Mouse (Mus musculus): ENCODE data around the gene Fam104a. TPM values are rescaled to one million over a fixed set of nuclear protein-coding genes. Genes with fewer than 3 reads are reported as not detected.

The Fam104a gene
- polyA plus RNA-seq, 1 experiment from 2014 or later: 52.0 TPM

GRCm38 (mm10) chr11:113676847-113677246 lies 7.1 kb downstream of the Fam104a start:
- H3K36me3 ChIP-seq (ENCODE audit: insufficient read depth): peaks cover 54% of the 10 kb centered on the region
- WGBS: 80% methylated on average over 2 of the region's 2 CpGs
- H3K27me3 ChIP-seq (ENCODE audit: insufficient read depth, low read length): no peaks in the 10 kb centered on the region
- DNase-seq (no peak), ATAC-seq (ENCODE audit: insufficient read depth) (no peak)
- peaks cover 4% of the 10 kb centered on the region; the same call in 1 of the 2 replicates for H3K4me1 ChIP-seq (ENCODE audit: insufficient read depth)
- no peak overlapping the region for H3K27ac ChIP-seq (ENCODE audit: low read depth)
- H3K9me3 ChIP-seq (ENCODE audit: low read depth, low read length): no peaks in the 10 kb centered on the region
- no peak for TF ChIP-seq CTCF (IDR thresholded peaks at IDR 0.05; ENCODE audit: low read depth)
- no peak overlapping the region for H3K4me2 ChIP-seq
- no peak overlapping the region for H3K4me3 ChIP-seq (ENCODE audit: low read depth, low read length)
- H3K9ac ChIP-seq: no peak overlapping the region

GRCm38 (mm10) chr11:113674595-113674994 lies 9.4 kb downstream of the Fam104a start:
- Histone ChIP-seq H3K9me3 (ENCODE audit: low read depth, low read length) (no peaks in the 10 kb centered on the region), H3K4me3 (ENCODE audit: low read depth, low read length) (no peak overlapping the region), H3K4me2 (no peak overlapping the region), H3K9ac (no peak overlapping the region), H3K36me3 (ENCODE audit: insufficient read depth) (peaks cover 67% of the 10 kb centered on the region), H3K27me3 (ENCODE audit: insufficient read depth, low read length) (no peaks in the 10 kb centered on the region), H3K4me1 (ENCODE audit: insufficient read depth) (no peaks in the 10 kb centered on the region), H3K27ac (ENCODE audit: low read depth) (no peak overlapping the region)
- ATAC-seq (ENCODE audit: insufficient read depth) (no peak), DNase-seq (no peak)
- TF ChIP-seq CTCF (IDR thresholded peaks at IDR 0.05; ENCODE audit: low read depth): no peak
- WGBS: 90% methylated on average over 5 of the region's 5 CpGs

GRCm38 (mm10) chr11:113673614-113674013 lies 10.3 kb downstream of the Fam104a start:
- no peak overlapping the region for H3K4me3 ChIP-seq (ENCODE audit: low read depth, low read length)
- H3K4me1 ChIP-seq (ENCODE audit: insufficient read depth): no peaks in the 10 kb centered on the region
- ATAC-seq (ENCODE audit: insufficient read depth) (no peak), DNase-seq (no peak)
- TF ChIP-seq CTCF (IDR thresholded peaks at IDR 0.05; ENCODE audit: low read depth): no peak
- no peak overlapping the region for H3K4me2 ChIP-seq
- WGBS: 90% methylated on average over 4 of the region's 4 CpGs
- no peak overlapping the region for H3K9ac ChIP-seq
- H3K9me3 ChIP-seq (ENCODE audit: low read depth, low read length): no peaks in the 10 kb centered on the region
- peaks cover 73% of the 10 kb centered on the region for H3K36me3 ChIP-seq (ENCODE audit: insufficient read depth)
- no peak overlapping the region for H3K27ac ChIP-seq (ENCODE audit: low read depth)
- no peaks in the 10 kb centered on the region for H3K27me3 ChIP-seq (ENCODE audit: insufficient read depth, low read length)

- ATAC-seq (ENCODE audit: insufficient read depth) (no peak), DNase-seq (no peak)
- H3K4me2 ChIP-seq: no peak overlapping the region
- peaks cover 57% of the 10 kb centered on the region for H3K36me3 ChIP-seq (ENCODE audit: insufficient read depth)
- 81% methylated on average over 4 of the region's 4 CpGs for WGBS
- no peaks in the 10 kb centered on the region for H3K27me3 ChIP-seq (ENCODE audit: insufficient read depth, low read length)
- no peak for TF ChIP-seq CTCF (IDR thresholded peaks at IDR 0.05; ENCODE audit: low read depth)
- no peak overlapping the region for H3K4me3 ChIP-seq (ENCODE audit: low read depth, low read length)
- H3K9me3 ChIP-seq (ENCODE audit: low read depth, low read length): no peaks in the 10 kb centered on the region
- H3K4me1 ChIP-seq (ENCODE audit: insufficient read depth): 0 out of 2 replicates have a peak, but pooled peaks cover 3% of the 10 kb centered on the region
- H3K9ac ChIP-seq: no peak overlapping the region
- H3K27ac ChIP-seq (ENCODE audit: low read depth): no peak overlapping the region
These were observed 14.2 kb downstream of the Fam104a start for GRCm38 (mm10) chr11:113669711-113670110.

- Histone ChIP-seq H3K36me3 (ENCODE audit: insufficient read depth) (peaks cover 54% of the 10 kb centered on the region), H3K27ac (ENCODE audit: low read depth) (no peak overlapping the region), H3K9ac (no peak overlapping the region), H3K9me3 (ENCODE audit: low read depth, low read length) (no peaks in the 10 kb centered on the region), H3K27me3 (ENCODE audit: insufficient read depth, low read length) (no peaks in the 10 kb centered on the region), H3K4me2 (no peak overlapping the region), H3K4me1 (ENCODE audit: insufficient read depth) (0 out of 2 replicates have a peak, but pooled peaks cover 3% of the 10 kb centered on the region), H3K4me3 (ENCODE audit: low read depth, low read length) (no peak overlapping the region)
- ATAC-seq (ENCODE audit: insufficient read depth) (no peak), DNase-seq (no peak)
- WGBS: 85% methylated on average over 5 of the region's 5 CpGs
- TF ChIP-seq CTCF (IDR thresholded peaks at IDR 0.05; ENCODE audit: low read depth): no peak
These were observed 15.1 kb downstream of the Fam104a start for GRCm38 (mm10) chr11:113668857-113669256.

- Histone ChIP-seq H3K27me3 (ENCODE audit: insufficient read depth, low read length) (no peaks in the 10 kb centered on the region), H3K36me3 (ENCODE audit: insufficient read depth) (peaks cover 55% of the 10 kb centered on the region), H3K4me2 (no peak overlapping the region), H3K9me3 (ENCODE audit: low read depth, low read length) (no peaks in the 10 kb centered on the region), H3K4me3 (ENCODE audit: low read depth, low read length) (no peak overlapping the region), H3K27ac (ENCODE audit: low read depth) (0 out of 2 replicates have a peak overlapping the region, but pooled peaks have one; percentile 15), H3K9ac (no peak overlapping the region), H3K4me1 (ENCODE audit: insufficient read depth) (0 out of 2 replicates have a peak, but pooled peaks cover 3% of the 10 kb centered on the region)
- 57% methylated on average over 4 of the region's 4 CpGs for WGBS
- ATAC-seq (ENCODE audit: insufficient read depth) (no peak), DNase-seq (no peak)
- no peak for TF ChIP-seq CTCF (IDR thresholded peaks at IDR 0.05; ENCODE audit: low read depth)
These were observed 16.3 kb downstream of the Fam104a start for GRCm38 (mm10) chr11:113667704-113668103.

- H3K4me3 ChIP-seq (ENCODE audit: low read depth, low read length): no peak overlapping the region
- ATAC-seq (ENCODE audit: insufficient read depth) (peak; percentile 32; the same call in 1 of the 2 replicates), DNase-seq (no peak)
- WGBS: 49% methylated on average over 2 of the region's 2 CpGs
- H3K9me3 ChIP-seq (ENCODE audit: low read depth, low read length): no peaks in the 10 kb centered on the region
- H3K9ac ChIP-seq: no peak overlapping the region
- no peaks in the 10 kb centered on the region for H3K27me3 ChIP-seq (ENCODE audit: insufficient read depth, low read length)
- H3K4me1 ChIP-seq (ENCODE audit: insufficient read depth): 0 out of 2 replicates have a peak, but pooled peaks cover 3% of the 10 kb centered on the region
- peaks cover 55% of the 10 kb centered on the region for H3K36me3 ChIP-seq (ENCODE audit: insufficient read depth)
- no peak for TF ChIP-seq CTCF (IDR thresholded peaks at IDR 0.05; ENCODE audit: low read depth)
- H3K4me2 ChIP-seq: no peak overlapping the region
- peak overlapping the region; percentile 63; the same call in 1 of the 2 replicates for H3K27ac ChIP-seq (ENCODE audit: low read depth)
These were observed 16.8 kb downstream of the Fam104a start for GRCm38 (mm10) chr11:113667122-113667521.

All from lung, embryonic 14.5 days (tissue).